Mouse (Mus musculus) bone marrow macrophage, adult 2 months (primary cell): ENCODE data around the gene Strn. TPM values are rescaled to one million over a fixed set of nuclear protein-coding genes. Genes with fewer than 3 reads are reported as not detected.
A peak's percentile ranks its signal among the peaks of the same experiment; 100 is the strongest.

Experiments used
- H3K27ac ChIP-seq: 2 replicates; pipeline ENCODE4 v1.5.1; 2012; ENCODE audit warnings: low read depth, low read length; ENCODE audit not compliant: insufficient read depth
- H3K4me1 ChIP-seq: 2 replicates; pipeline ENCODE4 v1.6.1; 2012; ENCODE audit warnings: low read length; ENCODE audit not compliant: control insufficient read depth, insufficient read depth
- H3K4me3 ChIP-seq: 2 replicates; pipeline ENCODE4 v1.5.1; 2012; ENCODE audit warnings: mild to moderate bottlenecking, low read length, moderate library complexity; ENCODE audit not compliant: insufficient read depth
- CTCF ChIP-seq: IDR thresholded peaks from 2 replicates; pipeline ENCODE4 v1.5.1; 2012; ENCODE audit warnings: low read depth, mild to moderate bottlenecking, low read length, moderate library complexity
- POLR2A ChIP-seq: IDR thresholded peaks from 2 replicates; pipeline ENCODE4 v1.6.1; 2012; ENCODE audit warnings: mild to moderate bottlenecking, low read depth, low read length, borderline replicate concordance
- polyA plus RNA-seq: library from polyadenylated mRNA; stranded (reverse); fragments of >200 nt; gene quantifications from 2 replicates; pipeline ENCODE4 v1.2.4, GENCODE M21; 2012; ENCODE audit not compliant: missing spikeins, insufficient read depth, insufficient read length

Strn gene
- polyA plus RNA-seq, 1 experiment = 18.7 TPM

GRCm38 (mm10) chr17:78752064-78752463 lies 15.1 kb upstream of the Strn start:
- H3K27ac ChIP-seq = no peak overlapping the region
- no peaks in the 10 kb centered on the region for H3K4me1 ChIP-seq
- no peak overlapping the region for H3K4me3 ChIP-seq
- TF ChIP-seq CTCF = peak; percentile 23
- no peak for TF ChIP-seq POLR2A

GRCm38 (mm10) chr17:78748440-78748839 lies 11.4 kb upstream of the Strn start:
- TF ChIP-seq CTCF = no peak
- no peak for TF ChIP-seq POLR2A
- Histone ChIP-seq H3K4me1 (no peaks in the 10 kb centered on the region), H3K4me3 (no peak overlapping the region), H3K27ac (no peak overlapping the region)

GRCm38 (mm10) chr17:78738416-78738815 lies 1.4 kb upstream of the Strn start:
- Histone ChIP-seq H3K4me3 (no peak overlapping the region), H3K4me1 (peaks cover 11% of the 10 kb centered on the region), H3K27ac (no peak overlapping the region)
- no peak for TF ChIP-seq POLR2A
- no peak for TF ChIP-seq CTCF

- H3K27ac ChIP-seq = no peak overlapping the region
- no peak overlapping the region for H3K4me3 ChIP-seq
- peaks cover 11% of the 10 kb centered on the region for H3K4me1 ChIP-seq
- TF ChIP-seq POLR2A (no peak), CTCF (no peak)
These were observed 775 bp upstream of the Strn start for GRCm38 (mm10) chr17:78737771-78738170.

- peaks cover 11% of the 10 kb centered on the region for H3K4me1 ChIP-seq
- H3K27ac ChIP-seq = peak overlapping the region; percentile 96
- TF ChIP-seq CTCF = no peak
- TF ChIP-seq POLR2A = 0 out of 2 replicates have a peak, but pooled peaks have one; percentile 46
- peak overlapping the region; percentile 88 for H3K4me3 ChIP-seq
These were observed 465 bp downstream of the Strn start for GRCm38 (mm10) chr17:78736473-78736988.

- Histone ChIP-seq H3K27ac (peak overlapping the region; percentile 68), H3K4me3 (peak overlapping the region; percentile 78), H3K4me1 (peaks cover 11% of the 10 kb centered on the region)
- no peak for TF ChIP-seq POLR2A
These were observed 1.1 kb downstream of the Strn start for GRCm38 (mm10) chr17:78735731-78736472.

GRCm38 (mm10) chr17:78734806-78735205 lies 2.2 kb downstream of the Strn start:
- TF ChIP-seq CTCF (no peak), POLR2A (no peak)
- no peak overlapping the region for H3K4me3 ChIP-seq
- H3K27ac ChIP-seq = no peak overlapping the region
- peaks cover 9% of the 10 kb centered on the region for H3K4me1 ChIP-seq

GRCm38 (mm10) chr17:78732056-78732455 lies 4.9 kb downstream of the Strn start:
- Histone ChIP-seq H3K4me3 (no peak overlapping the region), H3K4me1 (peaks cover 6% of the 10 kb centered on the region), H3K27ac (no peak overlapping the region)
- TF ChIP-seq CTCF (no peak), POLR2A (no peak)

GRCm38 (mm10) chr17:78726746-78727449 lies 10.1 kb downstream of the Strn start:
- TF ChIP-seq CTCF (no peak), POLR2A (no peak)
- H3K4me1 ChIP-seq = no peaks in the 10 kb centered on the region
- no peak overlapping the region for H3K27ac ChIP-seq
- H3K4me3 ChIP-seq = no peak overlapping the region
